Mouse (Mus musculus): ENCODE measurements around the gene Sart1. TPM values are rescaled to one million over a fixed set of nuclear protein-coding genes. Genes with fewer than 3 reads are reported as not detected.

Sart1 gene
- 20.8 and 24.0 TPM in 2 replicates for polyA plus RNA-seq (2015; fragmentation: Nextera tagmentation; extraction: Ambion mirVana)

DNA sequence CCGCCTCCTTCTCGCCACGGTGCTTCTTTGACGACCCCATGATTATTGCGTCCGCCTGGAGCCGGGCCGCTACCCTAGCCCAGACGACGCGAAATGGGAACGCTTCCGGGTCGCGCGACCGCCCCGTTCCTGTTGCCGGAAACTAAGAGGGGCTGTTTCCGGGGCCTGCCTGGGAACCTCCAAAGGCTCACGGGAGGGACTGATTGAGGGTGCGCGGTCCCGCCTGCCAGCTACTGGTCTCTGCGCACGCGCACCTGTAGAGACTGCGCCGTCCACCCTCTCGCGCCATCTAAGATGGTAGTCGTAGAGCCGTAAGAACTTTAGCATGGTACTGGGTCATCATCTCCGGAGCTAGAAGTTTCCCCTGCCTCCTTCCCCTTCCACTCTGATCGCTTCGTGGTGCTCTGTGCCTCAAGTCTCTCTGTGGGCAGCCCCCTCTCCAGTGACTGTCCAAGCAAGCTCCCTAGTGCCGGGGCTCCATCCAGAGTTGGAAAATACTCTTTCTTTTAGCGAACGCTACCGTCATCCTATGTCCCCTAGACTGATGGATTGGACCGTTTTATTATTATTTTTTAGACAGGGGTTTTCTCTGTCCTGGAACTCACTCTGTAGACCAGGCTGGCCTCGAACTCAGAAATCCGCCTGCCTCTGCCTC lies at the start of gene Sart1:
TSS of gene Sart1 (minus strand) at position 116 of the 655 bp plus-strand sequence.
- peak; percentile 95 for DNase-seq
- no peak for TF ChIP-seq CTCF (IDR thresholded peaks at IDR 0.05; ENCODE audit: low read depth)
- TF ChIP-seq EP300 (IDR thresholded peaks at IDR 0.05; ENCODE audit: low read depth): peak; percentile 59; the same call in 1 of the 2 replicates
- peaks cover 21% of the 10 kb centered on the region for H3K36me3 ChIP-seq (replicated peaks; ENCODE audit: insufficient read depth, low read length)
- peak within 1 kb of the TSS; percentile 85 for H3K4me3 ChIP-seq (ENCODE audit: low read depth, low read length)
- peak; percentile 94 for ATAC-seq
- H3K27me3 ChIP-seq (ENCODE audit: insufficient read depth, low read length): no peaks in the 10 kb centered on the region
- H3K4me2 ChIP-seq (ENCODE audit: low read depth, low read length): peak within 1 kb of the TSS; percentile 77
- H3K9me3 ChIP-seq (ENCODE audit: low read length): no peaks in the 10 kb centered on the region
- peaks cover 36% of the 10 kb centered on the region for H3K4me1 ChIP-seq (ENCODE audit: insufficient read depth)
- WGBS (ENCODE audit: insufficient replicate concordance): under 1% methylated on average over 43 of the region's 43 CpGs
- H3K27ac ChIP-seq (ENCODE audit: low read depth): peak within 1 kb of the TSS; percentile 87
- peak within 1 kb of the TSS; percentile 90 for H3K9ac ChIP-seq (replicated peaks)

- H3K9ac ChIP-seq (replicated peaks): no peak overlapping the region
- no peaks in the 10 kb centered on the region for H3K36me3 ChIP-seq (replicated peaks; ENCODE audit: insufficient read depth, low read length)
- no peaks in the 10 kb centered on the region for H3K9me3 ChIP-seq (ENCODE audit: low read length)
- TF ChIP-seq CTCF (IDR thresholded peaks at IDR 0.05; ENCODE audit: low read depth) (no peak), EP300 (IDR thresholded peaks at IDR 0.05; ENCODE audit: low read depth) (no peak)
- peak overlapping the region; percentile 95 for H3K4me2 ChIP-seq (ENCODE audit: low read depth, low read length)
- peaks cover 9% of the 10 kb centered on the region for H3K4me1 ChIP-seq (ENCODE audit: insufficient read depth)
- H3K27ac ChIP-seq (ENCODE audit: low read depth): peak overlapping the region; percentile 73; the same call in 1 of the 2 replicates
- WGBS (ENCODE audit: insufficient replicate concordance): 59% methylated on average over 7 of the region's 7 CpGs
- no peak overlapping the region for H3K4me3 ChIP-seq (ENCODE audit: low read depth, low read length)
- ATAC-seq (no peak), DNase-seq (no peak)
- H3K27me3 ChIP-seq (ENCODE audit: insufficient read depth, low read length): no peaks in the 10 kb centered on the region
Observed at GRCm38 (mm10) chr19:5433951-5434350, 45.4 kb upstream of the Sart1 start.

DNA sequence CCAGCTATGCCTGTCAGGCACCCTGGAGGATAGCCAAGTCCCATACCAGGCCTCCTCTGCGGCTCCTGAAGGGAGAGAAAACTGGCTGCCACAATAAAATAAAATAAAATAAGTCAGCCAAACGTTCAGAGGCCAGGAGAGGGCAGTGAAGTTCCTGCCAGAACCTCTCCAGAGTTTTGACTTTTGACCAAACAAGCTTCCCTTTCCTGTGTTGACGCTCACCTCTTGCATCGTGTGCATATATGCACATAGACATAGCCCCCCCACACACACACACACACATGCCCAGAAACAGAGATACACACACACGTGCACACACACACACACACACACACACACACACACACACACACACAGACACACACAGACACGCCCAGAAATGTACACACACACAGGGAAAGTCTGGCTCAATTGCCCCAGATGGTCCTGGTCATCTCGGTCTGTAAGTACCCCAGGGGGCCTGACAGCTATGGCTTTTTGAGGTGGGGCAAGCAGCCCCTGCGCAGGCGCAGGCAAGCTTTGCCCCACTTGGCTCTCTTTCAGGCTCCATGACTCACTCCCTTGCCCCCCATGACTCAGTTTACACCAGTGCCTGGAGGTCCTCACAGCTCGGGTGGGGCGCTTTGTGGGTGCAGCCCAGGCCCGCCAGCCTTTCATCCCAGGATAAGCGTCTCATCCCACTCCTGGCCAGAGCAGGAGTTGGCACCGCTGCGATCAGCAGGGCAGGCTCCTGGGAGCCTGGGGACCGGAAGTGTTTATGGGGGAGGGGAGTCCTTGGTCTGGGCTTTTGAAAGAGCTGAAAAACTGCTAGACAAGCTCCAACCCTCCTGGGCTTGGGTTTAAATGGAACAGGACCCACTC lies 44.7 kb upstream of the Sart1 start:
- Histone ChIP-seq H3K9ac (replicated peaks) (peak overlapping the region; percentile 68), H3K4me1 (ENCODE audit: insufficient read depth) (peaks cover 9% of the 10 kb centered on the region), H3K36me3 (replicated peaks; ENCODE audit: insufficient read depth, low read length) (no peaks in the 10 kb centered on the region), H3K9me3 (ENCODE audit: low read length) (no peaks in the 10 kb centered on the region), H3K4me2 (ENCODE audit: low read depth, low read length) (peak overlapping the region; percentile 95), H3K27me3 (ENCODE audit: insufficient read depth, low read length) (no peaks in the 10 kb centered on the region), H3K27ac (ENCODE audit: low read depth) (peak overlapping the region; percentile 73), H3K4me3 (ENCODE audit: low read depth, low read length) (peak overlapping the region; percentile 52)
- WGBS (ENCODE audit: insufficient replicate concordance): 5% methylated on average over 14 of the region's 16 CpGs
- peak; percentile 81 for ATAC-seq
- TF ChIP-seq EP300 (IDR thresholded peaks at IDR 0.05; ENCODE audit: low read depth) (no peak), CTCF (IDR thresholded peaks at IDR 0.05; ENCODE audit: low read depth) (peak; percentile 67)
- peak; percentile 62 for DNase-seq

GRCm38 (mm10) chr19:5431911-5432464 lies 43.5 kb upstream of the Sart1 start:
- Histone ChIP-seq H3K4me3 (ENCODE audit: low read depth, low read length) (no peak overlapping the region), H3K27me3 (ENCODE audit: insufficient read depth, low read length) (no peaks in the 10 kb centered on the region), H3K9me3 (ENCODE audit: low read length) (no peaks in the 10 kb centered on the region), H3K4me2 (ENCODE audit: low read depth, low read length) (no peak overlapping the region), H3K9ac (replicated peaks) (no peak overlapping the region), H3K36me3 (replicated peaks; ENCODE audit: insufficient read depth, low read length) (peaks cover under 1% of the 10 kb centered on the region; the same call in 1 of the 2 replicates), H3K27ac (ENCODE audit: low read depth) (no peak overlapping the region), H3K4me1 (ENCODE audit: insufficient read depth) (peaks cover 12% of the 10 kb centered on the region)
- TF ChIP-seq EP300 (IDR thresholded peaks at IDR 0.05; ENCODE audit: low read depth) (no peak), CTCF (IDR thresholded peaks at IDR 0.05; ENCODE audit: low read depth) (no peak)
- DNase-seq (no peak), ATAC-seq (no peak)
- 76% methylated on average over 4 of the region's 4 CpGs for WGBS (ENCODE audit: insufficient replicate concordance)

DNA sequence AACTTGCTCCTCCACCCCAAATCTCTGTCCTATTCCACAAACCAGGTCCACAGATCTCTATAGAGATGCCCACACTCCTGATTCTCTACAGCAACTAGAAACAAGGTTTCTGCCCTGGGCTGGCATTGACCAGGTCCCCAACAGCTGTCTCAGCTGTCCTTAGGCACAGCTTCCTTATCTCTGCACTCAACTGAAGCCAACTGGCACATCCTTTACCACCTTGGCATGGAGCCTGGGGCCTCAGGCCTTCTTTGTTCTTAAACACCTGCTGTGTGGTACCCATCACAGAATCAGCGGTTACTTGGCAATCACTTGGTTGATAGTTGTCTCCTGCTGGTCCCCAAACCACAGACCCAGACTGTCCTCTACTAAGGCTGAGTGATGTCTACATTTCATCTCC lies 41.9 kb upstream of the Sart1 start:
- Histone ChIP-seq H3K4me3 (ENCODE audit: low read depth, low read length) (no peak overlapping the region), H3K4me2 (ENCODE audit: low read depth, low read length) (no peak overlapping the region), H3K9ac (replicated peaks) (no peak overlapping the region), H3K27me3 (ENCODE audit: insufficient read depth, low read length) (no peaks in the 10 kb centered on the region), H3K9me3 (ENCODE audit: low read length) (no peaks in the 10 kb centered on the region), H3K36me3 (replicated peaks; ENCODE audit: insufficient read depth, low read length) (peaks cover 8% of the 10 kb centered on the region; the same call in 1 of the 2 replicates), H3K27ac (ENCODE audit: low read depth) (no peak overlapping the region), H3K4me1 (ENCODE audit: insufficient read depth) (peaks cover 21% of the 10 kb centered on the region)
- no peak for DNase-seq
- WGBS (ENCODE audit: insufficient replicate concordance): 76% methylated on average over 1 of the region's 1 CpGs
- no peak for ATAC-seq
- TF ChIP-seq EP300 (IDR thresholded peaks at IDR 0.05; ENCODE audit: low read depth) (no peak), CTCF (IDR thresholded peaks at IDR 0.05; ENCODE audit: low read depth) (no peak)

DNA sequence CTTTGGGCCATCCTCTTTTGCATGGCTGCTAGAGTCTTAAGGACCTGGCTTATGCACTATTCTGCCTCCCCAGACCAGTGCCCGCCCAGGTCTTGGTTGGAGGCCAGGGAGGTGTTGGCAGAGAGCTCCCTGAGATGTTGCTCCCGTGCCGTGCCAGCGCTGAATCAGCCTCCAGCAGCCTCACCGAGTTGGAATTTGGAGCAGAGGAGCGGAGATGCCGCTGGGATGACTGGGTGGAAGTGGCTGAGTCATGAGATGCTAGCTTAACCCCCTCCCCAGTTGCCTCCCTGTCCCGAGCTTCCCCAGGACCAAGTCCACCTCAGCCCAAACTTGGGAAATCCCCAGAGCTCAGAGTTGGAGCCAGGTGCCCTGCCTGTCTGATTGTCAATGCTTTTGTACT lies 41.3 kb upstream of the Sart1 start:
- 65% methylated on average over 8 of the region's 8 CpGs for WGBS (ENCODE audit: insufficient replicate concordance)
- Histone ChIP-seq H3K4me3 (ENCODE audit: low read depth, low read length) (no peak overlapping the region), H3K4me2 (ENCODE audit: low read depth, low read length) (no peak overlapping the region), H3K27ac (ENCODE audit: low read depth) (no peak overlapping the region), H3K4me1 (ENCODE audit: insufficient read depth) (peaks cover 21% of the 10 kb centered on the region), H3K27me3 (ENCODE audit: insufficient read depth, low read length) (no peaks in the 10 kb centered on the region), H3K36me3 (replicated peaks; ENCODE audit: insufficient read depth, low read length) (peaks cover 8% of the 10 kb centered on the region; the same call in 1 of the 2 replicates), H3K9ac (replicated peaks) (no peak overlapping the region), H3K9me3 (ENCODE audit: low read length) (no peaks in the 10 kb centered on the region)
- DNase-seq: no peak
- TF ChIP-seq CTCF (IDR thresholded peaks at IDR 0.05; ENCODE audit: low read depth): no peak
- no peak for TF ChIP-seq EP300 (IDR thresholded peaks at IDR 0.05; ENCODE audit: low read depth)
- ATAC-seq: no peak
